Mouse (Mus musculus) thymus, adult 2 months (tissue): ENCODE measurements around the gene Slc13a3. TPM values are rescaled to one million over a fixed set of nuclear protein-coding genes. Genes with fewer than 3 reads are reported as not detected.

ENCODE experiments used
- DNase-seq: peaks from one replicate; pipeline ENCODE4 v3.0.0; 2021
- H3K27ac ChIP-seq: fragments of 200-500 bp; 2 replicates; pipeline ENCODE4 v1.5.1; 2012; ENCODE audit warnings: low read length, control low read depth; ENCODE audit not compliant: control insufficient read depth, insufficient read depth
- H3K27me3 ChIP-seq: fragments of 200-500 bp; 2 replicates; pipeline ENCODE4 v1.6.1; 2012; ENCODE audit warnings: mild to moderate bottlenecking, low read length, moderate library complexity, mixed read lengths; ENCODE audit not compliant: control insufficient read depth, insufficient read depth
- H3K36me3 ChIP-seq: fragments of 200-500 bp; 2 replicates; pipeline ENCODE4 v1.6.1; 2012; ENCODE audit warnings: mild to moderate bottlenecking, low read length, moderate library complexity; ENCODE audit not compliant: control insufficient read depth, insufficient read depth
- H3K4me1 ChIP-seq: fragments of 200-500 bp; replicated peaks from 2 replicates; pipeline ENCODE4 v1.6.1; 2012; ENCODE audit warnings: low read length; ENCODE audit not compliant: control insufficient read depth, insufficient read depth
- H3K4me3 ChIP-seq: fragments of 200-500 bp; 2 replicates; pipeline ENCODE4 v1.5.1; 2012; ENCODE audit warnings: mild to moderate bottlenecking, low read length, control low read depth, moderate library complexity; ENCODE audit not compliant: control insufficient read depth, insufficient read depth
- CTCF ChIP-seq: fragments of 200-500 bp; IDR thresholded peaks from 2 replicates; pipeline ENCODE4 v1.5.1; 2012; ENCODE audit warnings: mild to moderate bottlenecking, control low read depth, low read length, moderate library complexity, borderline replicate concordance; ENCODE audit not compliant: control insufficient read depth, poor library complexity, insufficient read depth; ENCODE audit errors: extremely low read depth
- POLR2A ChIP-seq: fragments of 200-500 bp; IDR thresholded peaks from 2 replicates; pipeline ENCODE4 v1.6.1; 2012; ENCODE audit warnings: mild to moderate bottlenecking, low read length, control low read depth, moderate library complexity; ENCODE audit not compliant: control insufficient read depth, poor library complexity, insufficient read depth; ENCODE audit errors: extremely low read depth
- WGBS: fragments of 180-500 bp; shearing (Covaris S2); methylation state at CpG from one replicate; pipeline ENCODE4 v1.1.7; 2018; 5-methylcytosine and 5-hydroxymethylcytosine counted together
- polyA plus RNA-seq: library from polyadenylated mRNA; depleted of rRNA; stranded (reverse); fragments of >200 nt; gene quantifications from 2 replicates; pipeline ENCODE4 v1.2.3, GENCODE M21; 2012

The Slc13a3 gene
- polyA plus RNA-seq, 1 experiment: 2.1 TPM

GRCm38 (mm10) chr2:165467824-165468452 is 5.1 kb downstream of the Slc13a3 start:
- TF ChIP-seq POLR2A (no peak), CTCF (no peak)
- WGBS: 79% methylated on average over 15 of the region's 15 CpGs
- Histone ChIP-seq H3K36me3 (no peaks in the 10 kb centered on the region), H3K4me3 (no peak overlapping the region), H3K27me3 (peaks cover 2% of the 10 kb centered on the region; the same call in 1 of the 2 replicates), H3K27ac (no peak overlapping the region), H3K4me1 (no peaks in the 10 kb centered on the region)
- no peak for DNase-seq

- Histone ChIP-seq H3K27me3 (no peaks in the 10 kb centered on the region), H3K4me3 (no peak overlapping the region), H3K27ac (no peak overlapping the region), H3K4me1 (peaks cover 14% of the 10 kb centered on the region), H3K36me3 (no peaks in the 10 kb centered on the region)
- no peak for TF ChIP-seq POLR2A
- no peak for TF ChIP-seq CTCF
- 59% methylated on average over 7 of the region's 7 CpGs for WGBS
- no peak for DNase-seq
Observed at GRCm38 (mm10) chr2:165459663-165460062, 13.4 kb downstream of the Slc13a3 start.

DNA sequence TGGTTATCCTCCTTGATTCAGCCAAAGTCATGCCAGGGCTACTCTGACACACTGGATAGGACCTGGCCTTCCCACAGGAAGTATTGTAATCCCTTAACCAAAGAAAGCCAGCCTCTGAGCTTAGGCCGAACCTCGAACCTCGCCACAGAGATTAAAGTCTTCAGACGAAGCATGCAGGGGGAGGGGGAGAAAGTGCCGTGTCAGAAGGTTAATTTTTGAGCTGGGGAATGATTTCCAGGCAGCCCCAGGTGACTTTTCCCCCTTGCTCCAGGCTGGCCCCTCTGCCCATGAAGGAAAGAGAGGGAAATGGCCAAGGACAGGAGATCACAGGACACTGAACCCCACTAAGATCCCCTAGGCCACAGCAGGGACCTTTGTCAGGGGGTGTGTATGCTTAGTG is 14.8 kb downstream of the Slc13a3 start:
- H3K27ac ChIP-seq: no peak overlapping the region
- H3K27me3 ChIP-seq: no peaks in the 10 kb centered on the region
- H3K36me3 ChIP-seq: no peaks in the 10 kb centered on the region
- no peak overlapping the region for H3K4me3 ChIP-seq
- TF ChIP-seq POLR2A: no peak
- TF ChIP-seq CTCF: no peak
- DNase-seq: no peak
- 61% methylated on average over 5 of the region's 5 CpGs for WGBS
- peaks cover 26% of the 10 kb centered on the region for H3K4me1 ChIP-seq

- H3K4me1 ChIP-seq: peaks cover 26% of the 10 kb centered on the region
- no peak for DNase-seq
- H3K27me3 ChIP-seq: no peaks in the 10 kb centered on the region
- WGBS: 50% methylated on average over 2 of the region's 2 CpGs
- no peaks in the 10 kb centered on the region for H3K36me3 ChIP-seq
- no peak overlapping the region for H3K27ac ChIP-seq
- TF ChIP-seq POLR2A (no peak), CTCF (no peak)
- H3K4me3 ChIP-seq: no peak overlapping the region
Observed at GRCm38 (mm10) chr2:165456710-165457109, 16.3 kb downstream of the Slc13a3 start.

GRCm38 (mm10) chr2:165452730-165453693 is 20.0 kb downstream of the Slc13a3 start:
- Histone ChIP-seq H3K27me3 (no peaks in the 10 kb centered on the region), H3K4me1 (peaks cover 39% of the 10 kb centered on the region), H3K4me3 (no peak overlapping the region), H3K27ac (peak overlapping the region; percentile 84), H3K36me3 (no peaks in the 10 kb centered on the region)
- WGBS: 37% methylated on average over 12 of the region's 12 CpGs
- DNase-seq: peak; percentile 30
- no peak for TF ChIP-seq CTCF
- no peak for TF ChIP-seq POLR2A

DNA sequence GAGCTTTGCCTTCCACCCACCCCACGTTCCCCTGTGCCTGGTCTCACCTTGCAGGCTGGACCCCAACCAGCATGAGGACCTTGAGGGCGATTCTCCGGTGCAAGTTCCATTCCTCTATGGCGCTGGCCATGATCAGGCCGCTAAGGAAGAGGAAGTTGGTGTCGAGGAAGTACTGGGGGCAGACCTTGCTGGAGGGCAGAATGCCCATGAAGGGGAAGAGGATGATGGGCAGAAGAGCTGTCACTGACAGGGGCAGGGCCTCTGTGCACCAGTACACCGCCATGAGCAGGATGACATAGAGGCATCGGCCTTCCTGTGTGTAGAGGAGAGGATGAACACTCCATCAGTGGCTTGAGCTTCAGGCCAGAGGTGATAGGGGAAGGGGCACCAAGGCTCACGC is 24.6 kb downstream of the Slc13a3 start:
- no peak for DNase-seq
- H3K4me1 ChIP-seq: peaks cover 23% of the 10 kb centered on the region
- no peak overlapping the region for H3K27ac ChIP-seq
- no peaks in the 10 kb centered on the region for H3K36me3 ChIP-seq
- 63% methylated on average over 9 of the region's 9 CpGs for WGBS
- no peak overlapping the region for H3K4me3 ChIP-seq
- no peaks in the 10 kb centered on the region for H3K27me3 ChIP-seq
- no peak for TF ChIP-seq POLR2A
- no peak for TF ChIP-seq CTCF
